Mouse (Mus musculus) cortical plate, adult 2 months (tissue): ENCODE data around the gene Snu13.

ENCODE experiments used
- CTCF ChIP-seq: fragments of 200-500 bp; IDR thresholded peaks from 2 replicates; pipeline ENCODE4 v1.5.1; 2011; ENCODE audit warnings: mild to moderate bottlenecking, control low read depth, low read length; ENCODE audit not compliant: insufficient read depth; ENCODE audit errors: extremely low read depth
- POLR2A ChIP-seq: fragments of 200-500 bp; IDR thresholded peaks from 2 replicates; pipeline ENCODE4 v1.6.1; 2011; ENCODE audit warnings: mild to moderate bottlenecking, low read length, control low read depth; ENCODE audit not compliant: insufficient read depth; ENCODE audit errors: extremely low read depth

- TF ChIP-seq CTCF: no peak
- TF ChIP-seq POLR2A: no peak
Measured at GRCm38 (mm10) chr15:82015392-82016100, 31.9 kb downstream of the Snu13 start.
